Mouse (Mus musculus) megakaryocyte, embryonic 14.5 days (primary cell): Measurements from ENCODE around the gene Snn. TPM values are rescaled to one million over a fixed set of nuclear protein-coding genes. Genes with fewer than 3 reads are reported as not detected.
A peak's percentile ranks its signal among the peaks of the same experiment; 100 is the strongest.

ENCODE experiments used
- H3K27me3 ChIP-seq: replicated peaks from 2 replicates; pipeline ENCODE3; 2012; ENCODE audit warnings: inconsistent platforms
- H3K36me3 ChIP-seq: replicated peaks from 2 replicates; pipeline ENCODE3; 2012; ENCODE audit warnings: low read length, inconsistent platforms, mixed read lengths
- H3K4me1 ChIP-seq: 2 replicates; pipeline ENCODE4 v1.6.1; 2012; ENCODE audit warnings: inconsistent platforms
- H3K4me3 ChIP-seq: replicated peaks from 2 replicates; pipeline ENCODE3; 2012; ENCODE audit warnings: moderate library complexity, mild to moderate bottlenecking, inconsistent platforms
- H3K9me3 ChIP-seq: 2 replicates; pipeline ENCODE4 v1.6.1; 2012; ENCODE audit warnings: inconsistent platforms
- FLI1 ChIP-seq: IDR thresholded peaks from 2 replicates; pipeline ENCODE4 v1.6.1; 2012; ENCODE audit warnings: low read length, inconsistent platforms, mixed read lengths
- GATA1 ChIP-seq: IDR thresholded peaks from 3 replicates; pipeline ENCODE4 v1.6.1; 2012; ENCODE audit warnings: mixed read lengths, low read length, inconsistent platforms, borderline replicate concordance
- polyA plus RNA-seq: library from polyadenylated mRNA; stranded (reverse); fragments of >175 nt; gene quantifications from 2 replicates; pipeline ENCODE4 v1.2.3, GENCODE M21; 2012; ENCODE audit warnings: low replicate concordance; ENCODE audit not compliant: insufficient read depth

The Snn gene
- polyA plus RNA-seq, 1 experiment = 6.6 TPM

DNA sequence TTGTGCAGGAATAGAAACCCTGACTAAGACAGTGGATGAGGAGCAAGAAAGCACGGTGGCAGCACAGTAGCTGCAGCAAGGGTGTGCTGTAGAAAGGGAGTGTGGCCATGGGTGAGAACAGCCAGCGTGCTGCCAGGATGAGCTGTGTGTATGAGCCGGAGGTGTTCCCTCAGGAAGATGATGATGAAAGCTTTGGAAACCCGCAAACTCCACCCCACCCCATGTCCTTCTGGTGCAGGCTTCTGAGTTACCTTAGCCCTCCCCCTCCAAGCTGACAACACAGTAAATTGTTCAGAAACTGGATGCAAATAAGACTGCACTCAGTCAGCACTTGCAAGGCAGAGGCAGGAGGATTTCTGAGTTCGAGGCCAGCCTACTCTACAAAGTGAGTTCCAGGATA is 17.5 kb upstream of the Snn start:
- no peak for TF ChIP-seq FLI1
- no peak for TF ChIP-seq GATA1
- Histone ChIP-seq H3K9me3 (no peaks in the 10 kb centered on the region), H3K4me1 (peaks cover 44% of the 10 kb centered on the region), H3K27me3 (peaks cover 20% of the 10 kb centered on the region), H3K36me3 (no peaks in the 10 kb centered on the region), H3K4me3 (peak overlapping the region; percentile 38)

- no peaks in the 10 kb centered on the region for H3K36me3 ChIP-seq
- TF ChIP-seq GATA1 (no peak), FLI1 (no peak)
- peaks cover 7% of the 10 kb centered on the region for H3K27me3 ChIP-seq
- peaks cover 66% of the 10 kb centered on the region for H3K4me1 ChIP-seq
- H3K9me3 ChIP-seq = no peaks in the 10 kb centered on the region
- H3K4me3 ChIP-seq = no peak overlapping the region
Observed at GRCm38 (mm10) chr16:11046437-11046836, 14.3 kb upstream of the Snn start.

- H3K36me3 ChIP-seq = no peaks in the 10 kb centered on the region
- H3K4me1 ChIP-seq = peaks cover 66% of the 10 kb centered on the region
- TF ChIP-seq GATA1 = no peak
- H3K9me3 ChIP-seq = no peaks in the 10 kb centered on the region
- H3K4me3 ChIP-seq = no peak overlapping the region
- peaks cover 7% of the 10 kb centered on the region for H3K27me3 ChIP-seq
Observed at GRCm38 (mm10) chr16:11047130-11047529, 13.6 kb upstream of the Snn start.

DNA sequence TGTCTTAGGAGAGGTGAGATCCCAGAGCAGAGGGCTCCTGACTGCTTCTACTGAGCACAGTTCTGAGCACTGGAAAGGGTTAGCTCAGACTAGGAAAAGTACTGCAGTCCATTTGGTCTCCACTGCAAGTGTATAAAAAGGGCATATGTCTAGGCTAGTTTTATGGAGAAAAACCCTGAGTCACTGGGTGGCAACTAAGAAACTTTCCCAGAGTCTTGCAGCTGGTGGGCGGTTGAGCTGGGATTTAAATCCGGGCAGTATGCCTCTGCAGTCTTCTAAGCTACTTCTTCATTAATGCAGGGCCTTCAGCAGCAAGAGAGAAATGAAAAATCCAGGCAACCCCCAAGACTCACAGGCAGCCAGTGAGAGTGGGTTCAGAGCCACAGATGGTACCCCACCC is 10.5 kb upstream of the Snn start:
- TF ChIP-seq GATA1 (no peak), FLI1 (no peak)
- Histone ChIP-seq H3K4me3 (no peak overlapping the region), H3K4me1 (peaks cover 63% of the 10 kb centered on the region), H3K9me3 (no peaks in the 10 kb centered on the region), H3K27me3 (peaks cover 5% of the 10 kb centered on the region), H3K36me3 (no peaks in the 10 kb centered on the region)

- peaks cover 64% of the 10 kb centered on the region for H3K4me1 ChIP-seq
- peaks cover 4% of the 10 kb centered on the region for H3K36me3 ChIP-seq
- no peak overlapping the region for H3K4me3 ChIP-seq
- H3K27me3 ChIP-seq = peaks cover 7% of the 10 kb centered on the region
- TF ChIP-seq GATA1 (no peak), FLI1 (no peak)
- H3K9me3 ChIP-seq = no peaks in the 10 kb centered on the region
Observed at GRCm38 (mm10) chr16:11051134-11051533, 9.6 kb upstream of the Snn start.

DNA sequence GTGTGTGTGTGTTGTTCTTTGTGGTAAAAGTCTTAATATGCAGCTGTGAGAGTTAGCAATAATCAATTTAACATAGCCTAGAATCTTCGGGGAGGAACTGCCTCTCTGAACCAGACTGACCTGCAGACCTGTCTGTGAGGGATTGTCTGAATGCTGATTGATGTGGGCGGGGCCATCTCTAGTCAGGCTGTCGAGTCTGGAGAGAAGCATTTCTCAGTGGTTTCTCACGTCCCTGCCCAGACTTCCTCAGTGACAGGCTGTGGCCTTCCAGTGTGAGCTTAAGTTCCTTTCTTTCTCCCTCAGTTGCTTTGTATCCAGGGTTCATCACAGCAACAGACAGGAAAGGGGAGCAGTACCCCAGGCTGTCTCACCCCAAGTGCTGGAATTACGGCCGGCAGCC is 6.3 kb upstream of the Snn start:
- no peaks in the 10 kb centered on the region for H3K9me3 ChIP-seq
- H3K27me3 ChIP-seq = peaks cover 12% of the 10 kb centered on the region
- no peak for TF ChIP-seq FLI1
- TF ChIP-seq GATA1 = no peak
- H3K4me1 ChIP-seq = peaks cover 43% of the 10 kb centered on the region
- peaks cover 4% of the 10 kb centered on the region for H3K36me3 ChIP-seq
- H3K4me3 ChIP-seq = no peak overlapping the region

DNA sequence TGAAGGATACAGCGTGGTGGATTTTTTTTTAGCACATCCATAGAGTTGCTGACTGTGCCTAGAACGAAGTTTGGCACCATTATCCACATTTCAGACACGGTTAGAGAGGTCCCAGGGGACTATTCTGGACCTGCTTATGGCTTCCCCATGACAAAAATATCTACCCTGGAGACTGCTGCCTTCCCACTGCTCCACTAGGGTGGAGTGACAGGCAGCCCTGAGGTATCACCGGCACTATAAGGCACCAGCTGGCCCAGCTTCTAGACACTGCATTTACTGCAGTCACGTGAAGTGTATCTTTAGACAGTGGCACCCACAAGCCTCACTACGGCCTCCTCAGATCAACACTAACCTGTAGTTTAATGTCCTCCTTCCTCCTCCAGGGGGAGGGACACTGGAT is 5.9 kb upstream of the Snn start:
- Histone ChIP-seq H3K9me3 (no peaks in the 10 kb centered on the region), H3K4me3 (no peak overlapping the region), H3K4me1 (peaks cover 39% of the 10 kb centered on the region), H3K36me3 (peaks cover 4% of the 10 kb centered on the region), H3K27me3 (peaks cover 12% of the 10 kb centered on the region)
- TF ChIP-seq FLI1 = no peak
- no peak for TF ChIP-seq GATA1

DNA sequence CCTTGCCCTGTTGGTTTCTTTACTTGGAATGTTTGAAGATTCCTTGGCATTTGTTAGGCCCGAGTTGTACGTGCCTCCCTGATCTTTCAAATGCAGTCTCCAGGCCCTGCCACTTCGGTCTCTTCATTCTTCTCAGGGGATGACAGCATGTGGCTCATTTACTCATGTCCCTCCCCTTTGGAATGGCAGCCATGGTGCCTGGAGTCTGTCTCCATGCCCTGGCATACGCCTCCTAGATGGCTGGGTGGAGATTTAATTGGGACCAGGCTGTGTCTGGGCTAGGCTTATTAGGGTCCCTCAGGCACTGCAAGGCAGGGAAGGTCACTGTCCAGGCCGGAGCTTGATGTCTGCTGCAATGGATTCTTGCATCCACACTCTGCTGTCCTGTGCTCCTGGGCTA is 4.8 kb upstream of the Snn start:
- peaks cover 34% of the 10 kb centered on the region for H3K4me1 ChIP-seq
- TF ChIP-seq FLI1 = no peak
- TF ChIP-seq GATA1 = no peak

GRCm38 (mm10) chr16:11062794-11063721 is 2.3 kb downstream of the Snn start:
- H3K4me1 ChIP-seq = peaks cover 64% of the 10 kb centered on the region
- H3K36me3 ChIP-seq = peaks cover 4% of the 10 kb centered on the region
- H3K9me3 ChIP-seq = no peaks in the 10 kb centered on the region
- peaks cover 25% of the 10 kb centered on the region for H3K27me3 ChIP-seq
- TF ChIP-seq FLI1 (no peak), GATA1 (no peak)
- H3K4me3 ChIP-seq = peak overlapping the region; percentile 80

More for the DNA sequence above, 4.8 kb upstream of the Snn start:
- Histone ChIP-seq H3K27me3 (peaks cover 11% of the 10 kb centered on the region), H3K36me3 (peaks cover 4% of the 10 kb centered on the region), H3K9me3 (no peaks in the 10 kb centered on the region), H3K4me3 (no peak overlapping the region)

GRCm38 (mm10) chr16:11064341-11064740 is 3.6 kb downstream of the Snn start:
- Histone ChIP-seq H3K27me3 (peaks cover 29% of the 10 kb centered on the region), H3K36me3 (peaks cover 12% of the 10 kb centered on the region), H3K4me3 (no peak overlapping the region), H3K4me1 (peaks cover 77% of the 10 kb centered on the region), H3K9me3 (no peaks in the 10 kb centered on the region)
- TF ChIP-seq GATA1 = no peak
- no peak for TF ChIP-seq FLI1
